Mouse (Mus musculus): Measurements from ENCODE around the gene Gm21860.
"Not testable (repeated sequence)": the region's sequence is repeated elsewhere in the genome, so short reads cannot be mapped to it uniquely, and the experiment has no call there.

- TF ChIP-seq SIN3A (IDR thresholded peaks at IDR 0.05; ENCODE audit: low read length); MAFK (IDR thresholded peaks at IDR 0.05; ENCODE audit: insufficient replicate concordance, low read length); CTCF (conservative IDR thresholded peaks at IDR 0.05 in 1 of 2, IDR thresholded peaks at IDR 0.05 in 1 of 2; ENCODE audit: low read depth in 2 of 2, low read length in 2 of 2); MAX (IDR thresholded peaks at IDR 0.05; ENCODE audit: low read length); ZC3H11A (IDR thresholded peaks at IDR 0.05; ENCODE audit: low read depth, low read length); POLR2A (IDR thresholded peaks at IDR 0.05; ENCODE audit: low read depth, low read length); USF1 (IDR thresholded peaks at IDR 0.05; ENCODE audit: low read depth, low read length); EP300 (IDR thresholded peaks at IDR 0.05; ENCODE audit: low read length); USF2 (conservative IDR thresholded peaks at IDR 0.05; ENCODE audit: low read depth, low read length); ETS1 (conservative IDR thresholded peaks at IDR 0.05; ENCODE audit: low read depth, low read length); CHD1 (IDR thresholded peaks at IDR 0.05; ENCODE audit: low read depth, low read length): not testable (repeated sequence)
Observed at GRCm38 (mm10) chrY:90735181-90735895, 19.3 kb downstream of the Gm21860 start.
